Mouse (Mus musculus) thymus, adult 2 months (tissue): ENCODE measurements around the gene Osbp2.

Source experiments
- CTCF ChIP-seq: fragments of 200-500 bp; IDR thresholded peaks from 2 replicates; pipeline ENCODE4 v1.5.1; 2012; ENCODE audit warnings: mild to moderate bottlenecking, control low read depth, low read length, moderate library complexity, borderline replicate concordance; ENCODE audit not compliant: control insufficient read depth, poor library complexity, insufficient read depth; ENCODE audit errors: extremely low read depth
- POLR2A ChIP-seq: fragments of 200-500 bp; IDR thresholded peaks from 2 replicates; pipeline ENCODE4 v1.6.1; 2012; ENCODE audit warnings: mild to moderate bottlenecking, low read length, control low read depth, moderate library complexity; ENCODE audit not compliant: control insufficient read depth, poor library complexity, insufficient read depth; ENCODE audit errors: extremely low read depth

GRCm38 (mm10) chr11:3684232-3684631 lies 179.5 kb downstream of the Osbp2 start:
- TF ChIP-seq CTCF (no peak), POLR2A (no peak)
